Mouse (Mus musculus): Measurements from ENCODE around the gene Gm1123. TPM values are rescaled to one million over a fixed set of nuclear protein-coding genes. Genes with fewer than 3 reads are reported as not detected.

The Gm1123 gene
- total RNA-seq (2021): not detected in 2 replicates
- long read RNA-seq, experiment 1: 0 reads
- long read RNA-seq, experiment 2: 0 reads

GRCm38 (mm10) chr9:99035575-99035974 is at the start of gene Gm1123:
TSS of gene Gm1123 (minus strand) at chr9:99035715.
- no peak for DNase-seq

- no peak for DNase-seq
Measured at GRCm38 (mm10) chr9:99081718-99082117, 46.2 kb upstream of the Gm1123 start.

- no peak for DNase-seq
Measured at GRCm38 (mm10) chr9:99081308-99081707, 45.8 kb upstream of the Gm1123 start.

GRCm38 (mm10) chr9:99080657-99081056 is 45.1 kb upstream of the Gm1123 start:
- no peak for DNase-seq

GRCm38 (mm10) chr9:99074462-99074861 is 38.9 kb upstream of the Gm1123 start:
- DNase-seq: no peak

GRCm38 (mm10) chr9:99072538-99072937 is 37.0 kb upstream of the Gm1123 start:
- DNase-seq: no peak

GRCm38 (mm10) chr9:99065311-99065710 is 29.8 kb upstream of the Gm1123 start:
- DNase-seq: no peak

- no peak for DNase-seq
Measured at GRCm38 (mm10) chr9:99064216-99064615, 28.7 kb upstream of the Gm1123 start.

GRCm38 (mm10) chr9:99062544-99062943 is 27.0 kb upstream of the Gm1123 start:
- peak; percentile 88 for DNase-seq

- no peak for DNase-seq
Measured at GRCm38 (mm10) chr9:99057751-99058150, 22.2 kb upstream of the Gm1123 start.

- no peak for DNase-seq
Measured at GRCm38 (mm10) chr9:99049760-99050159, 14.2 kb upstream of the Gm1123 start.

- DNase-seq: peak; percentile 51
Measured at GRCm38 (mm10) chr9:99048724-99049250, 13.3 kb upstream of the Gm1123 start.

GRCm38 (mm10) chr9:99044761-99045160 is 9.2 kb upstream of the Gm1123 start:
- DNase-seq: no peak

GRCm38 (mm10) chr9:99042641-99043040 is 7.1 kb upstream of the Gm1123 start:
- no peak for DNase-seq

- no peak for DNase-seq
Measured at GRCm38 (mm10) chr9:99041994-99042393, 6.5 kb upstream of the Gm1123 start.

GRCm38 (mm10) chr9:99034111-99034510 is 1.4 kb downstream of the Gm1123 start:
- DNase-seq: no peak

- no peak for DNase-seq
Measured at GRCm38 (mm10) chr9:99032031-99032430, 3.5 kb downstream of the Gm1123 start.

GRCm38 (mm10) chr9:99021751-99022150 is 13.8 kb downstream of the Gm1123 start:
- DNase-seq: no peak

- DNase-seq: no peak
Measured at GRCm38 (mm10) chr9:99021166-99021565, 14.3 kb downstream of the Gm1123 start.

- DNase-seq: no peak
Measured at GRCm38 (mm10) chr9:99017679-99018078, 17.8 kb downstream of the Gm1123 start.

- no peak for DNase-seq
Measured at GRCm38 (mm10) chr9:99016759-99017158, 18.8 kb downstream of the Gm1123 start.

GRCm38 (mm10) chr9:99016301-99016700 is 19.2 kb downstream of the Gm1123 start:
- DNase-seq: peak; percentile 36

- no peak for DNase-seq
Measured at GRCm38 (mm10) chr9:99009898-99010199, 25.7 kb downstream of the Gm1123 start.

GRCm38 (mm10) chr9:99009069-99009897 is 26.2 kb downstream of the Gm1123 start:
- no peak for DNase-seq

All from adrenal gland, postnatal 14 days (tissue).